Mouse (Mus musculus) MEL (cell line): ENCODE data around the gene Hcfc2. TPM values are rescaled to one million over a fixed set of nuclear protein-coding genes. Genes with fewer than 3 reads are reported as not detected.

Source experiments
- DNase-seq: peaks from one replicate; pipeline ENCODE4 v3.0.0; 2011; ENCODE audit warnings: low read depth, low spot score
- H3K27ac ChIP-seq: 2 replicates; pipeline ENCODE4 v1.5.1; 2012; ENCODE audit warnings: low read depth, mild to moderate bottlenecking, control low read depth, low read length, moderate library complexity; ENCODE audit not compliant: control insufficient read depth
- H3K27me3 ChIP-seq, 2 experiments: fragments of 150-350 bp in 1 of 2; sonication (generic) in 1 of 2; 2 replicates each; pipeline ENCODE4 v1.6.1; 2012; ENCODE audit warnings: low read length in 2 of 2, mild to moderate bottlenecking in 2 of 2, improper control_type of control experiment in 1 of 2, moderate library complexity in 1 of 2; ENCODE audit not compliant: insufficient read depth in 2 of 2, control insufficient read depth in 1 of 2
- H3K36me3 ChIP-seq, 2 experiments: 2 replicates each; pipeline ENCODE4 v1.6.1; 2012 to 2014; ENCODE audit warnings: low read length in 2 of 2, improper control_type of control experiment in 1 of 2, inconsistent platforms in 1 of 2, mild to moderate bottlenecking in 1 of 2; ENCODE audit not compliant: insufficient read depth in 2 of 2, control insufficient read depth in 1 of 2
- H3K4me1 ChIP-seq, 2 experiments: fragments of 150-350 bp in 1 of 2; sonication (generic) in 1 of 2; 2 replicates each; pipeline ENCODE4 v1.6.1; 2012; ENCODE audit warnings: low read length in 2 of 2, improper control_type of control experiment in 1 of 2, mild to moderate bottlenecking in 1 of 2; ENCODE audit not compliant: insufficient read depth in 2 of 2, control insufficient read depth in 1 of 2
- H3K4me3 ChIP-seq, 2 experiments: fragments of 150-350 bp in 1 of 2; sonication (generic) in 1 of 2; 2 replicates each; pipeline ENCODE4 v1.5.1; 2012; ENCODE audit warnings: low read depth in 2 of 2, low read length in 2 of 2, mild to moderate bottlenecking in 2 of 2, moderate library complexity in 2 of 2, control low read depth in 1 of 2, improper control_type of control experiment in 1 of 2; ENCODE audit not compliant: control insufficient read depth in 1 of 2, insufficient read depth in 1 of 2
- H3K79me2 ChIP-seq: 2 replicates; pipeline ENCODE4 v1.6.1; 2012; ENCODE audit warnings: mild to moderate bottlenecking, low read length, moderate library complexity; ENCODE audit not compliant: control insufficient read depth, poor library complexity, insufficient read depth
- H3K9ac ChIP-seq: 2 replicates; pipeline ENCODE4 v1.6.1; 2012; ENCODE audit warnings: low read depth, mild to moderate bottlenecking, control low read depth, low read length, moderate library complexity; ENCODE audit not compliant: control insufficient read depth, poor library complexity, severe bottlenecking
- H3K9me3 ChIP-seq: fragments of 150-350 bp; sonication (generic); replicated peaks from 2 replicates; pipeline ENCODE4 v1.6.1; 2012; ENCODE audit warnings: mild to moderate bottlenecking, low read length, improper control_type of control experiment, moderate library complexity; ENCODE audit not compliant: insufficient read depth
- BHLHE40 ChIP-seq: IDR thresholded peaks from 2 replicates; pipeline ENCODE4 v1.6.1; 2012; ENCODE audit warnings: low read depth, mild to moderate bottlenecking, inconsistent platforms, low read length, improper control_type of control experiment, borderline replicate concordance
- CHD2 ChIP-seq: IDR thresholded peaks from 2 replicates; pipeline ENCODE4 v1.6.1; 2011; ENCODE audit warnings: low read length, improper control_type of control experiment
- CTCF ChIP-seq, 3 experiments: IDR thresholded peaks in 2 of 3; conservative IDR thresholded peaks in 1 of 3; 2 replicates each; pipeline ENCODE4 v1.5.1; 2011 to 2012; ENCODE audit warnings: low read length in 3 of 3, low read depth in 2 of 3, mild to moderate bottlenecking in 2 of 3, improper control_type of control experiment in 1 of 3, inconsistent platforms in 1 of 3, mixed read lengths in 1 of 3, moderate library complexity in 1 of 3; ENCODE audit not compliant: control insufficient read depth in 1 of 3, insufficient read depth in 1 of 3, poor library complexity in 1 of 3, severe bottlenecking in 1 of 3
- ELF1 ChIP-seq: IDR thresholded peaks from 2 replicates; pipeline ENCODE4 v1.6.1; 2014; ENCODE audit warnings: low read depth, mild to moderate bottlenecking, inconsistent platforms, low read length, improper control_type of control experiment, moderate library complexity
- ETS1 ChIP-seq: IDR thresholded peaks from 2 replicates; pipeline ENCODE4 v1.6.1; 2012; ENCODE audit warnings: low read depth, mild to moderate bottlenecking, inconsistent platforms, low read length, improper control_type of control experiment, moderate library complexity
- GATA1 ChIP-seq: IDR thresholded peaks from 2 replicates; pipeline ENCODE4 v1.6.1; 2011; ENCODE audit warnings: low read depth, low read length, improper control_type of control experiment
- HCFC1 ChIP-seq: IDR thresholded peaks from 2 replicates; pipeline ENCODE4 v1.6.1; 2012; ENCODE audit warnings: low read depth, mild to moderate bottlenecking, inconsistent platforms, low read length, improper control_type of control experiment, moderate library complexity
- JUND ChIP-seq: IDR thresholded peaks from 2 replicates; pipeline ENCODE4 v1.6.1; 2011; ENCODE audit warnings: low read depth, mild to moderate bottlenecking, improper control_type of control experiment, low read length
- KAT2A ChIP-seq: conservative IDR thresholded peaks from 2 replicates; pipeline ENCODE4 v1.6.1; 2012; ENCODE audit warnings: low read depth, low read length, improper control_type of control experiment, inconsistent platforms
- MAX ChIP-seq: IDR thresholded peaks from 2 replicates; pipeline ENCODE4 v1.6.1; 2011; ENCODE audit warnings: low read length, improper control_type of control experiment
- MAZ ChIP-seq: IDR thresholded peaks from 2 replicates; pipeline ENCODE4 v1.6.1; 2012; ENCODE audit warnings: low read depth, mild to moderate bottlenecking, inconsistent platforms, low read length, improper control_type of control experiment
- MEF2A ChIP-seq: IDR thresholded peaks from 2 replicates; pipeline ENCODE4 v1.6.1; 2014; ENCODE audit warnings: low read depth, mild to moderate bottlenecking, inconsistent platforms, low read length, improper control_type of control experiment; ENCODE audit not compliant: poor library complexity, insufficient replicate concordance, severe bottlenecking; ENCODE audit errors: extremely low read depth
- MXI1 ChIP-seq: IDR thresholded peaks from 2 replicates; pipeline ENCODE4 v1.6.1; 2011; ENCODE audit warnings: mild to moderate bottlenecking, low read depth, low read length, improper control_type of control experiment
- MYC ChIP-seq: IDR thresholded peaks from 2 replicates; pipeline ENCODE4 v1.6.1; 2011; ENCODE audit warnings: low read depth, mild to moderate bottlenecking, low read length, improper control_type of control experiment, moderate library complexity
- NELFE ChIP-seq: IDR thresholded peaks from 2 replicates; pipeline ENCODE4 v1.6.1; 2011; ENCODE audit warnings: low read depth, low read length, improper control_type of control experiment
- POLR2A ChIP-seq, 2 experiments: IDR thresholded peaks; 2 replicates each; pipeline ENCODE4 v1.6.1; 2011 to 2012; ENCODE audit warnings: low read length in 2 of 2, mild to moderate bottlenecking in 2 of 2, control low read depth in 1 of 2, improper control_type of control experiment in 1 of 2, low read depth in 1 of 2, moderate library complexity in 1 of 2; ENCODE audit not compliant: control insufficient read depth in 1 of 2, insufficient read depth in 1 of 2, poor library complexity in 1 of 2
- POLR2AphosphoS2 ChIP-seq: IDR thresholded peaks from 2 replicates; pipeline ENCODE4 v1.6.1; 2011; ENCODE audit warnings: low read length, improper control_type of control experiment
- POLR2AphosphoS5 ChIP-seq: IDR thresholded peaks from 2 replicates; pipeline ENCODE4 v1.6.1; 2012; ENCODE audit warnings: low read depth, borderline replicate concordance, mild to moderate bottlenecking, inconsistent platforms, low read length, moderate library complexity, mixed read lengths
- RAD21 ChIP-seq: IDR thresholded peaks from 2 replicates; pipeline ENCODE4 v1.6.1; 2011; ENCODE audit warnings: mild to moderate bottlenecking, low read depth, low read length, improper control_type of control experiment
- SIN3A ChIP-seq: IDR thresholded peaks from 2 replicates; pipeline ENCODE4 v1.6.1; 2012; ENCODE audit warnings: low read length, improper control_type of control experiment, inconsistent platforms
- SMC3 ChIP-seq: IDR thresholded peaks from 2 replicates; pipeline ENCODE4 v1.6.1; 2011; ENCODE audit warnings: low read depth, low read length, improper control_type of control experiment
- TAL1 ChIP-seq: IDR thresholded peaks from 2 replicates; pipeline ENCODE4 v1.6.1; 2012; ENCODE audit warnings: mild to moderate bottlenecking, inconsistent platforms, low read length, moderate library complexity, mixed read lengths
- TBP ChIP-seq: IDR thresholded peaks from 2 replicates; pipeline ENCODE4 v1.8.0; 2011; ENCODE audit warnings: low read depth, low read length, improper control_type of control experiment
- TCF12 ChIP-seq: IDR thresholded peaks from 2 replicates; pipeline ENCODE4 v1.6.1; 2014; ENCODE audit warnings: low read depth, mild to moderate bottlenecking, inconsistent platforms, low read length, improper control_type of control experiment, moderate library complexity
- USF1 ChIP-seq: IDR thresholded peaks from 2 replicates; pipeline ENCODE4 v1.6.1; 2014; ENCODE audit warnings: low read depth, mild to moderate bottlenecking, inconsistent platforms, low read length, improper control_type of control experiment, moderate library complexity
- ZC3H11A ChIP-seq: IDR thresholded peaks from 2 replicates; pipeline ENCODE4 v1.6.1; 2012; ENCODE audit warnings: low read depth, mild to moderate bottlenecking, inconsistent platforms, low read length, improper control_type of control experiment
- ZKSCAN1 ChIP-seq: IDR thresholded peaks from 2 replicates; pipeline ENCODE4 v1.6.1; 2012; ENCODE audit warnings: low read depth, mild to moderate bottlenecking, inconsistent platforms, low read length, improper control_type of control experiment, moderate library complexity
- polyA plus RNA-seq, 2 experiments: library from polyadenylated mRNA; stranded (reverse) in 1 of 2; unstranded in 1 of 2; fragments of >175 nt in 1 of 2; fragments of >200 nt in 1 of 2; gene quantifications; 2 replicates each; pipeline versions ENCODE4 v1.2.1 to v1.2.4; 2012; ENCODE audit warnings: low replicate concordance in 2 of 2, low read depth in 1 of 2; ENCODE audit not compliant: insufficient read length in 2 of 2, insufficient read depth in 1 of 2, missing spikeins in 1 of 2
- total RNA-seq: library from RNA; depleted of rRNA; stranded (reverse); fragments of 300-350 nt; gene quantifications from 2 replicates; pipeline ENCODE4 v1.2.3, GENCODE M21; 2012

The Hcfc2 gene
- total and polyA plus RNA-seq, 3 experiments, result 20.9 to 21.0 TPM; not detected in 1

DNA sequence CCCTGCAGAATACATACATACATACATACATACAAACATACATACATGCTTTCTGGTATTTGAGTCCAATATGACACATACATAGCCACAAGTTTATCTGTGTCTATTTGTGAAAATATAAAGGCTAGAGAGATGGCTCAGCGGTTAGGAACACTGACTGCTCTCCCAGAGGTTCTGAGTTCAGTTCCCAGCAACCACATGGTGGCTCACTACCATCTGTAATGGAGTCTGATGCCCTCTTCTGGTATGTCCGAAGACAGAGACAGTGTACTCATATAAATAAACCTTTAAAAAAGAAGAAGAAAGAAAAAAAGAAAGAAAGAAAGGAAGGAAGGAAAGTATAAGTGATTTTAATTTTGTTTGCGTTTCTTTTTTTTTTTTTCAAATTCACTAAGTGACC, 30.0 kb upstream of the Hcfc2 start:
- no peak overlapping the region for H3K27ac ChIP-seq
- no peaks in the 10 kb centered on the region for H3K9me3 ChIP-seq
- H3K79me2 ChIP-seq, result no peaks in the 10 kb centered on the region; the same call in 1 of the 2 replicates
- no peaks in the 10 kb centered on the region for H3K27me3 ChIP-seq
- H3K36me3 ChIP-seq, result no peaks in the 10 kb centered on the region
- 0 out of 4 replicates have a peak, but pooled peaks cover 0 to 2% of the 10 kb centered on the region in 2 experiments for H3K4me1 ChIP-seq
- TF ChIP-seq CTCF (IDR thresholded peaks at IDR 0.05 in 2 of 3, conservative IDR thresholded peaks at IDR 0.05 in 1 of 3; ENCODE audit: control insufficient read depth in 1 of 3, insufficient read depth in 1 of 3, low read depth in 2 of 3, low read length in 3 of 3, poor library complexity in 1 of 3, severe bottlenecking in 1 of 3), result peak in 2 of 3 experiments; percentile 30 to 55; a peak in 4 of 6 replicates
- TF ChIP-seq ETS1, result no peak
- TF ChIP-seq KAT2A, result no peak
- peak; percentile 52 for TF ChIP-seq SMC3
- no peak for TF ChIP-seq USF1
- peak; percentile 41 for TF ChIP-seq RAD21
- TF ChIP-seq HCFC1, result no peak
- TF ChIP-seq POLR2AphosphoS2, result no peak
- TF ChIP-seq ZC3H11A, result peak; percentile 32; the same call in 1 of the 2 replicates
- TF ChIP-seq CHD2, result no peak
- TF ChIP-seq ZKSCAN1, result no peak
- TF ChIP-seq TBP, result peak; percentile 33; the same call in 1 of the 2 replicates
- peak overlapping the region; percentile 57 to 65 for H3K4me3 ChIP-seq
- H3K9ac ChIP-seq, result peak overlapping the region; percentile 70
- DNase-seq, result peak; percentile 37

GRCm38 (mm10) chr10:82666436-82667234, 29.3 kb upstream of the Hcfc2 start:
- Histone ChIP-seq H3K27ac (peak overlapping the region; percentile 17; the same call in 1 of the 2 replicates), H3K27me3 (no peaks in the 10 kb centered on the region), H3K36me3 (no peaks in the 10 kb centered on the region), H3K4me1 (0 out of 4 replicates have a peak, but pooled peaks cover 0 to 2% of the 10 kb centered on the region in 2 experiments), H3K9me3 (no peaks in the 10 kb centered on the region), H3K9ac (peak overlapping the region; percentile 70), H3K4me3 (peak overlapping the region; percentile 57 to 65), H3K79me2 (no peaks in the 10 kb centered on the region; the same call in 1 of the 2 replicates)
- peak; percentile 94 for DNase-seq
- TF ChIP-seq NELFE, result no peak
- TF ChIP-seq SIN3A, result peak; percentile 94
- TF ChIP-seq GATA1, result peak; percentile 72
- TF ChIP-seq TAL1, result peak; percentile 66
- TF ChIP-seq JUND, result no peak
- peak; percentile 39; the same call in 1 of the 2 replicates for TF ChIP-seq TCF12
- peak; percentile 72 for TF ChIP-seq USF1
- TF ChIP-seq CHD2, result no peak
- TF ChIP-seq POLR2AphosphoS2, result no peak
- TF ChIP-seq ZKSCAN1, result no peak
- peak; percentile 90 for TF ChIP-seq ZC3H11A
- TF ChIP-seq MYC, result peak; percentile 85; the same call in 1 of the 2 replicates
- TF ChIP-seq MAX, result peak; percentile 94
- TF ChIP-seq ELF1, result no peak
- TF ChIP-seq SMC3, result peak; percentile 97
- TF ChIP-seq CTCF (IDR thresholded peaks at IDR 0.05 in 2 of 3, conservative IDR thresholded peaks at IDR 0.05 in 1 of 3; ENCODE audit: control insufficient read depth in 1 of 3, insufficient read depth in 1 of 3, low read depth in 2 of 3, low read length in 3 of 3, poor library complexity in 1 of 3, severe bottlenecking in 1 of 3), result peak; percentile 58 to 80 (median 75); a peak in 5 of 6 replicates
- TF ChIP-seq POLR2A (IDR thresholded peaks at IDR 0.05; ENCODE audit: control insufficient read depth in 1 of 2, insufficient read depth in 1 of 2, low read depth in 1 of 2, low read length in 2 of 2, poor library complexity in 1 of 2), result 0 out of 4 replicates have a peak, but pooled peaks of 1 of the 2 experiments have one; percentile 30
- TF ChIP-seq TBP, result no peak
- TF ChIP-seq ETS1, result peak; percentile 33; the same call in 1 of the 2 replicates
- TF ChIP-seq MXI1, result peak; percentile 98
- no peak for TF ChIP-seq MEF2A
- peak; percentile 77 for TF ChIP-seq RAD21
- no peak for TF ChIP-seq MAZ
- peak; percentile 79 for TF ChIP-seq BHLHE40
- TF ChIP-seq POLR2AphosphoS5, result no peak
